16 mouse cellular contexts compared by ENCODE assay signal in the genomic region with DNA sequence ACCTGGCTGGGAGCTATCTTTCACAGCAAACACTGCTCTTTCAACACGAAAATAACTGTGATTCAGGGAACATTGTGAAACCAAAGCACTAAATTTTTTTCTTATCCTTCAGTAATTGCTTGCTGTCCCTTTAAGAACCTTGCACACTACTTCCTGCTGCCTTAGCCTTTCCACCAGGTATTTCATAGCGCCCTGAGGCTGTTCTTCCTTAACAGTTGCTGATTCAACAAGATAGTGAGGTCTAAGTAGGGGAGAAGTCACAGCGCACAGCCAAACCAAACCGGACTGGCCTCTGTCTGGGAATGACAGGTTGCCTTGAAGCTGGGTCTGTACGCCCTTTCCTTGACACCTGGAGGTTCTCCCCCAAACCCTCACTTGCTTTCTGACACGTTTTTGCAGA.
DNase-seq lines count a peak whose midpoint lies in the region; ATAC-seq and TF ChIP-seq lines count a peak whose summit lies in the region.
"Had no signal": no experiment of that assay in that cellular context is flagged by ENCODE, and none has a peak within 500 bp of the region (broad histone marks: within the 10 kb centered on the region; RNA-seq: fewer than 3 reads in every experiment).

No protein-coding gene starts in this region.

- no peak overlapping the region for H3K9ac ChIP-seq in intestine, embryonic 15.5 days
- no peak overlapping the region for H3K9ac ChIP-seq in kidney, embryonic 14.5 days (ENCODE audit: low read depth, low read length)
- H3K9ac ChIP-seq in midbrain, embryonic 15.5 days: no peak overlapping the region
- H3K9ac ChIP-seq: forebrain, embryonic 12.5 days had no signal

- no peak for TF ChIP-seq CTCF in gastrocnemius, adult 2 months (IDR thresholded peaks at IDR 0.05)

- peak; percentile 76 for ATAC-seq in intestine, embryonic 15.5 days
- ATAC-seq in kidney, embryonic 14.5 days (ENCODE audit: low FRiP score, low TSS enrichment): no peak
- ATAC-seq in midbrain, embryonic 15.5 days (replicated peaks): no peak

- no peaks in the 10 kb centered on the region for H3K27me3 ChIP-seq in intestine, embryonic 15.5 days (replicated peaks)
- no peaks in the 10 kb centered on the region for H3K27me3 ChIP-seq in kidney, embryonic 14.5 days (ENCODE audit: control insufficient read depth, insufficient read depth, low read length)
- H3K27me3 ChIP-seq in midbrain, embryonic 15.5 days (replicated peaks): no peaks in the 10 kb centered on the region
- H3K27me3 ChIP-seq: forebrain, embryonic 12.5 days had no signal

- intact Hi-C loops in gastrocnemius, adult 2 months (cut with DNase I): no loop called here
- intact Hi-C loops in heart, postnatal 10 days (cut with DNase I): loop anchor here (5.0 kb wide), 1 partner anchor 72 kb away; a partner anchor contains a TSS

- peaks cover 82% of the 10 kb centered on the region for H3K79me2 ChIP-seq in macrophage (ENCODE audit: inconsistent target)

- no peaks in the 10 kb centered on the region for H3K36me3 ChIP-seq in intestine, embryonic 15.5 days
- peaks cover 21% of the 10 kb centered on the region; the same call in 1 of the 2 replicates for H3K36me3 ChIP-seq in kidney, embryonic 14.5 days (ENCODE audit: control insufficient read depth, insufficient read depth, low read length)
- H3K36me3 ChIP-seq in macrophage (ENCODE audit: inconsistent target): no peaks in the 10 kb centered on the region
- H3K36me3 ChIP-seq in midbrain, embryonic 15.5 days (replicated peaks): no peaks in the 10 kb centered on the region

- no peak overlapping the region for H3K4me2 ChIP-seq in intestine, embryonic 15.5 days (replicated peaks)
- no peak overlapping the region for H3K4me2 ChIP-seq in kidney, embryonic 14.5 days (replicated peaks; ENCODE audit: low read depth, low read length)
- H3K4me2 ChIP-seq in midbrain, embryonic 15.5 days: no peak overlapping the region
- H3K4me2 ChIP-seq: forebrain, embryonic 12.5 days had no signal

- peaks cover 49% of the 10 kb centered on the region for H3K4me1 ChIP-seq in intestine, embryonic 15.5 days (replicated peaks)
- H3K4me1 ChIP-seq in kidney, embryonic 14.5 days (ENCODE audit: control insufficient read depth, insufficient read depth, low read length): peaks cover 19% of the 10 kb centered on the region; the same call in 1 of the 2 replicates
- no peaks in the 10 kb centered on the region for H3K4me1 ChIP-seq in midbrain, embryonic 15.5 days

- peak overlapping the region; percentile 32; the same call in 1 of the 2 replicates for H3K27ac ChIP-seq in gastrocnemius, adult 2 months
- H3K27ac ChIP-seq in intestine, embryonic 15.5 days: peak overlapping the region; percentile 24
- H3K27ac ChIP-seq in kidney, embryonic 14.5 days (ENCODE audit: low read depth, low read length): peak overlapping the region; percentile 12; the same call in 1 of the 2 replicates
- H3K27ac ChIP-seq in macrophage: peak overlapping the region; percentile 8; the same call in 1 of the 2 replicates
- H3K27ac ChIP-seq in midbrain, embryonic 15.5 days: no peak overlapping the region
- H3K27ac ChIP-seq: forebrain, embryonic 12.5 days; hindbrain, embryonic 10.5 days had no signal

- H3K4me3 ChIP-seq in gastrocnemius, adult 2 months: no peak overlapping the region
- no peak overlapping the region for H3K4me3 ChIP-seq in intestine, embryonic 15.5 days (replicated peaks)
- no peak overlapping the region for H3K4me3 ChIP-seq in kidney, embryonic 14.5 days (ENCODE audit: low read length)
- no peak overlapping the region for H3K4me3 ChIP-seq in macrophage (ENCODE audit: inconsistent target)
- no peak overlapping the region for H3K4me3 ChIP-seq in midbrain, embryonic 15.5 days
- H3K4me3 ChIP-seq: forebrain, embryonic 12.5 days; hindbrain, embryonic 10.5 days had no signal

- 42% methylated on average over 6 of the region's 6 CpGs for WGBS in intestine, embryonic 15.5 days
- 58% methylated on average over 6 of the region's 6 CpGs for WGBS in kidney, embryonic 14.5 days
- 50% methylated on average over 6 of the region's 6 CpGs for WGBS in macrophage (ENCODE audit: missing documents)
- 84% methylated on average over 6 of the region's 6 CpGs for WGBS in midbrain, embryonic 15.5 days

- DNase-seq in gastrocnemius, adult 2 months: no peak
- DNase-seq in gastrocnemius, postnatal 10 days: no peak
- no peak for DNase-seq in neural tube, embryonic 10.5 days (ENCODE audit: extremely low spot score, low spot score)
- DNase-seq in heart, postnatal 10 days: no peak
- DNase-seq: adrenal gland, adult 2 months; cerebellum, postnatal 10 days; embryo, embryonic 11 days; gastrocnemius, postnatal 36 days; lung, adult 18-20 months; midbrain, embryonic 14.5 days had no signal

- H3K9me3 ChIP-seq in intestine, embryonic 15.5 days: no peaks in the 10 kb centered on the region
- H3K9me3 ChIP-seq in kidney, embryonic 14.5 days (ENCODE audit: control insufficient read depth, low read length): no peaks in the 10 kb centered on the region
- no peaks in the 10 kb centered on the region for H3K9me3 ChIP-seq in midbrain, embryonic 15.5 days
- H3K9me3 ChIP-seq: forebrain, embryonic 12.5 days; hindbrain, embryonic 10.5 days had no signal
